In genomic region chr13:107781741-107782140, GRCm38 (mm10) we compare ENCODE assay signal across 18 mouse cellular contexts.
"Had no signal": no experiment of that assay in that cellular context is flagged by ENCODE, and none has a peak within 500 bp of the region (broad histone marks: within the 10 kb centered on the region; RNA-seq: fewer than 3 reads in every experiment).

No protein-coding gene starts in this region.

- H3K4me3 ChIP-seq: limb, embryonic 10.5 days; limb, embryonic 13.5 days; lung, embryonic 15.5 days; midbrain, embryonic 12.5 days; midbrain, embryonic 15.5 days had no signal

- ATAC-seq: inflammation-experienced regulatory T-cells, adult 6 months; midbrain, embryonic 15.5 days had no signal

- H3K27ac ChIP-seq: limb, embryonic 10.5 days; limb, embryonic 13.5 days; lung, embryonic 15.5 days; midbrain, embryonic 12.5 days; midbrain, embryonic 15.5 days; stomach, postnatal 0 days had no signal

- DNase-seq: kidney, adult 18-20 months; kidney, adult 9 months; kidney, postnatal 14 days; kidney, postnatal 4 days; lung, adult 18-20 months; lung, postnatal 10 days; lung, postnatal 36 days; right cerebral cortex, postnatal 4 days; thymus, adult 2 months; thymus, postnatal 14 days; thymus, postnatal 4 days had no signal

- H3K4me2 ChIP-seq: limb, embryonic 13.5 days; lung, embryonic 15.5 days; midbrain, embryonic 12.5 days; midbrain, embryonic 15.5 days had no signal

- H3K9me3 ChIP-seq: limb, embryonic 10.5 days; limb, embryonic 13.5 days; lung, embryonic 15.5 days; midbrain, embryonic 12.5 days; midbrain, embryonic 15.5 days had no signal

- H3K36me3 ChIP-seq: limb, embryonic 13.5 days; lung, embryonic 15.5 days; midbrain, embryonic 15.5 days had no signal

- H3K9ac ChIP-seq: limb, embryonic 13.5 days; lung, embryonic 15.5 days; midbrain, embryonic 12.5 days; midbrain, embryonic 15.5 days had no signal

- H3K27me3 ChIP-seq: limb, embryonic 13.5 days; lung, embryonic 15.5 days; midbrain, embryonic 12.5 days; midbrain, embryonic 15.5 days had no signal

- H3K4me1 ChIP-seq: limb, embryonic 13.5 days; lung, embryonic 15.5 days; midbrain, embryonic 12.5 days; midbrain, embryonic 15.5 days had no signal
